Mouse (Mus musculus): ENCODE data around the gene Ankrd6. TPM values are rescaled to one million over a fixed set of nuclear protein-coding genes. Genes with fewer than 3 reads are reported as not detected.

The Ankrd6 gene
- total and polyA plus RNA-seq, 3 experiments = 1.3 to 2.1 (median 1.6) TPM

DNA sequence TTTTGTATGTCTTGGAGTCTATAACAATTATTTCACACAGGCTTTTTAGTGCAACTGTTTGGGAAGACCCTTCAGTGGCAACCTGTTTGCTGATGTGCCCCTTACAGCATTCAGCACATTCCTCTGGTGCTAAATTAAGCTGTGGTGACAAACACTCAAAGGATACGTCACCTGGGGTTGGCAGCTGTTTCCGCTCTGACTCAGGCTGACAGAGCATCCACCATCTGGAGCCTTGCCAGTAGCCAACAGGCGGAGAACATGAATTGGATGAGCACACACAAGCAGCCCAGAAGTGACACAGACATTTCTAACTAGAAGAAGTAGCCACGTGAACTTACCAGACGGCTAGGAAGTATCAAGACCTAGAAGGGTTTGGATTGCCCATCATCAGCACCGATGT is 44.0 kb downstream of the Ankrd6 start:
- no peaks in the 10 kb centered on the region for H3K9me3 ChIP-seq (replicated peaks; ENCODE audit: low read length)
- no peak overlapping the region for H3K4me2 ChIP-seq (ENCODE audit: insufficient read depth, low read depth, poor library complexity, severe bottlenecking)
- H3K27ac ChIP-seq (ENCODE audit: insufficient read depth, low read depth) = no peak overlapping the region
- in situ Hi-C loops (cut with MboI; ENCODE audit: low pct_ligation_motif_present, low pct_unique_long_range_greater_than_20kb, low sequenced_read_pairs) = no loop called here
- DNase-seq (ENCODE audit: extremely low read depth) = peak; percentile 84
- no peak overlapping the region for H3K9ac ChIP-seq (ENCODE audit: insufficient read depth, low read depth)
- no peaks in the 10 kb centered on the region for H3K36me3 ChIP-seq (replicated peaks in 1 of 2; ENCODE audit: control insufficient read depth in 1 of 2, insufficient read depth in 1 of 2, low read length in 1 of 2)
- dilution Hi-C loops (cut with MboI; ENCODE audit: extremely low pct_ligation_motif_present, extremely low pct_unique_long_range_greater_than_20kb, low sequenced_read_pairs) = no loop called here
- no peaks in the 10 kb centered on the region for H3K79me2 ChIP-seq (replicated peaks; ENCODE audit: control insufficient read depth, extremely low read depth, insufficient read depth, poor library complexity, severe bottlenecking)
- H3K4me3 ChIP-seq (replicated peaks in 1 of 3; ENCODE audit: low read depth in 2 of 3, low read length in 2 of 3, poor library complexity in 1 of 3) = no peak overlapping the region
- H3K27me3 ChIP-seq (replicated peaks) = no peaks in the 10 kb centered on the region
- TF ChIP-seq EP300 (IDR thresholded peaks at IDR 0.05; ENCODE audit: low read length) (peak; percentile 92), USF2 (conservative IDR thresholded peaks at IDR 0.05; ENCODE audit: low read depth, low read length) (no peak), SIN3A (IDR thresholded peaks at IDR 0.05; ENCODE audit: low read length) (peak; percentile 73; the same call in 1 of the 2 replicates), MXI1 (IDR thresholded peaks at IDR 0.05; ENCODE audit: low read depth, low read length) (peak; percentile 62; the same call in 1 of the 2 replicates), ZMIZ1 (IDR thresholded peaks at IDR 0.05; ENCODE audit: low read depth, low read length) (no peak), MAFK (IDR thresholded peaks at IDR 0.05; ENCODE audit: insufficient replicate concordance, low read length) (peak; percentile 65; the same call in 1 of the 2 replicates), BHLHE40 (IDR thresholded peaks at IDR 0.05; ENCODE audit: low read depth, low read length) (peak; percentile 88), ETS1 (conservative IDR thresholded peaks at IDR 0.05; ENCODE audit: low read depth, low read length) (peak; percentile 100), HCFC1 (IDR thresholded peaks at IDR 0.05; ENCODE audit: low read depth, low read length) (no peak), CHD1 (IDR thresholded peaks at IDR 0.05; ENCODE audit: low read depth, low read length) (no peak), MAZ (IDR thresholded peaks at IDR 0.05; ENCODE audit: low read depth, low read length) (no peak), UBTF (IDR thresholded peaks at IDR 0.05; ENCODE audit: low read depth, low read length) (no peak), POLR2AphosphoS2 (IDR thresholded peaks at IDR 0.05; ENCODE audit: low read depth, low read length) (no peak), POLR2A (IDR thresholded peaks at IDR 0.05; ENCODE audit: low read depth, low read length) (no peak), SMC3 (IDR thresholded peaks at IDR 0.05; ENCODE audit: low read depth, low read length) (no peak; the same call in 1 of the 2 replicates), TBP (conservative IDR thresholded peaks at IDR 0.05; ENCODE audit: low read depth, low read length) (no peak), MAX (IDR thresholded peaks at IDR 0.05; ENCODE audit: low read length) (0 out of 2 replicates have a peak, but pooled peaks have one; percentile 23), NRF1 (IDR thresholded peaks at IDR 0.05; ENCODE audit: low read depth, low read length) (no peak), KAT2A (IDR thresholded peaks at IDR 0.05; ENCODE audit: insufficient replicate concordance, low read length) (no peak), CHD2 (IDR thresholded peaks at IDR 0.05; ENCODE audit: low read length) (0 out of 2 replicates have a peak, but pooled peaks have one; percentile 48), JUN (IDR thresholded peaks at IDR 0.05; ENCODE audit: insufficient read depth, low read depth, low read length) (peak; percentile 66), ZKSCAN1 (IDR thresholded peaks at IDR 0.05; ENCODE audit: borderline replicate concordance, low read depth, low read length) (no peak), CTCF (conservative IDR thresholded peaks at IDR 0.05 in 1 of 2, IDR thresholded peaks at IDR 0.05 in 1 of 2; ENCODE audit: low read depth in 2 of 2, low read length in 2 of 2) (no peak), NELFE (IDR thresholded peaks at IDR 0.05; ENCODE audit: low read depth, low read length) (no peak), ZNF384 (IDR thresholded peaks at IDR 0.05; ENCODE audit: low read depth, low read length) (no peak), USF1 (IDR thresholded peaks at IDR 0.05; ENCODE audit: low read depth, low read length) (no peak), RCOR1 (conservative IDR thresholded peaks at IDR 0.05; ENCODE audit: low read depth, low read length) (0 out of 2 replicates have a peak, but pooled peaks have one; percentile 39), TCF12 (IDR thresholded peaks at IDR 0.05; ENCODE audit: low read depth, low read length) (peak; percentile 92), GABPA (IDR thresholded peaks at IDR 0.05; ENCODE audit: insufficient replicate concordance, low read depth, low read length) (no peak), IRF4 (IDR thresholded peaks at IDR 0.05; ENCODE audit: low read depth, low read length) (peak; percentile 76; the same call in 1 of the 2 replicates), JUND (conservative IDR thresholded peaks at IDR 0.05; ENCODE audit: low read depth, low read length) (peak; percentile 70; the same call in 1 of the 2 replicates), ELF1 (IDR thresholded peaks at IDR 0.05; ENCODE audit: low read depth, low read length) (no peak), E2F4 (IDR thresholded peaks at IDR 0.05; ENCODE audit: insufficient replicate concordance, low read depth, low read length) (no peak), MEF2A (IDR thresholded peaks at IDR 0.05; ENCODE audit: borderline replicate concordance, low read depth, low read length) (peak; percentile 94), PAX5 (IDR thresholded peaks at IDR 0.05; ENCODE audit: low read length) (no peak), RAD21 (IDR thresholded peaks at IDR 0.05; ENCODE audit: low read depth, low read length) (no peak), MYC (IDR thresholded peaks at IDR 0.05; ENCODE audit: low read depth, low read length) (0 out of 2 replicates have a peak, but pooled peaks have one; percentile 24), ZC3H11A (IDR thresholded peaks at IDR 0.05; ENCODE audit: low read depth, low read length) (no peak)
- peaks cover 20 to 56% of the 10 kb centered on the region in 2 experiments for H3K4me1 ChIP-seq (ENCODE audit: control insufficient read depth in 1 of 2, insufficient read depth in 2 of 2)
